In the genomic region with DNA sequence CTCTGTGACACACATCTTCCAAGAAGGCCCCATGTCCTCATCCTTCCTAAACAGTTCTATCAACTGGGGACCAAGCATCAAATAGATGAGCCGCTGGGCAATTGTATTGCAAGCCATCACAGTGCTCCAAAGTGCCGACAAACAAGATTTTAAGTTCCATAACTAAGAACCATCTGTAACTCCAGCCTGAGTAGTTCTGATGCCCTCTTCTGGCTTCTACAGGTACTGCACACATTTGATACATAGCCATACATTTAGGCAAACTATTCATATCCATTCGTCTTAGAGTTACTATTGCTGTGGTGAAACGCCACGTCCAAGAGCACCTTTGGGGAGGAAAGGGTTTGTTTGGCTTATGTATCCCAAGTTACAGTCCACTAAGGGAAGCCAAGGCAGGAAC, we compare ENCODE assay signal across 9 mouse cellular contexts. TPM values are rescaled to one million over a fixed set of nuclear protein-coding genes. Genes with fewer than 3 reads are reported as not detected.
DNase-seq lines count a peak whose midpoint lies in the region; ATAC-seq and TF ChIP-seq lines count a peak whose summit lies in the region.
"Had no signal": no experiment of that assay in that cellular context is flagged by ENCODE, and none has a peak within 500 bp of the region (broad histone marks: within the 10 kb centered on the region; RNA-seq: fewer than 3 reads in every experiment).

No protein-coding gene starts in this region.

- H3K27ac ChIP-seq in layer of hippocampus, adult 2 months: no peak overlapping the region
- H3K27ac ChIP-seq: embryonic facial prominence, embryonic 12.5 days had no signal

- TF ChIP-seq CTCF in layer of hippocampus, adult 2 months (conservative IDR thresholded peaks at IDR 0.05): peak; percentile 68

- no peak overlapping the region for H3K4me3 ChIP-seq in layer of hippocampus, adult 2 months
- H3K4me3 ChIP-seq: embryonic facial prominence, embryonic 12.5 days had no signal

- peak; percentile 28 to 59 for DNase-seq in cerebellum, postnatal 10 days
- DNase-seq in cerebellum, adult 9-10 months: no peak
- DNase-seq in layer of hippocampus, adult 2 months (ENCODE audit: low spot score in 2 of 2): no peak
- no peak for DNase-seq in layer of hippocampus, postnatal 25 days (ENCODE audit: extremely low spot score in 1 of 2, low spot score in 1 of 2)
- peak; percentile 73 for DNase-seq in ZHBTc4 (ENCODE audit: low read depth, low spot score)
- no peak for DNase-seq in gastrocnemius, adult 18-20 months (ENCODE audit: low spot score)
- DNase-seq in urinary bladder, adult 18-20 months (ENCODE audit: low spot score in 2 of 2): no peak

- ATAC-seq in neutrophil, adult 5-6 weeks (ENCODE audit: extremely low read depth, insufficient number of reproducible peaks, low FRiP score, poor library complexity, severe bottlenecking): peak; percentile 45; the same call in 1 of the 2 replicates

RNA-seq across cellular contexts. Expression of a gene that starts 30.0 kb away (rescaled TPM):
- 10 to 100 TPM; 78.9 to 80.6 TPM for total RNA-seq in layer of hippocampus, adult 2 months (2021)
- total RNA-seq in layer of hippocampus, postnatal 25 days (2021): 10 to 100 TPM; 73.8 to 73.9 TPM
- total RNA-seq in neutrophil, adult 5-6 weeks (2017): 82.9 and 114 TPM in 2 replicates
- total RNA-seq in gastrocnemius, adult 18-20 months (2021): 10 to 100 TPM; 75.9 to 97.2 TPM

RNA-seq across cellular contexts. Expression of a gene that starts 36.7 kb away (rescaled TPM):
- 10 to 100 TPM; 39.3 to 44.1 TPM for total RNA-seq in layer of hippocampus, adult 2 months (2021)
- total RNA-seq in layer of hippocampus, postnatal 25 days (2021): 10 to 100 TPM; 37.0 to 41.3 TPM
- total RNA-seq in neutrophil, adult 5-6 weeks (2017): 153 and 166 TPM in 2 replicates
- 10 to 100 TPM; 13.9 to 22.0 TPM for total RNA-seq in gastrocnemius, adult 18-20 months (2021)

RNA-seq across cellular contexts. Expression of a gene that starts 54.6 kb away (rescaled TPM):
- total RNA-seq in layer of hippocampus, adult 2 months (2021): 1 to 10 TPM; 6.9 to 9.9 TPM
- total RNA-seq in layer of hippocampus, postnatal 25 days (2021): 10 to 100 TPM; 12.7 to 13.4 TPM
- total RNA-seq in neutrophil, adult 5-6 weeks (2017): not detected in 2 replicates
- total RNA-seq in gastrocnemius, adult 18-20 months (2021): 10 to 100 TPM; 54.2 to 76.9 TPM

Comparison
In these comparisons a context has a peak if more than half of its experiments do, and no peak if none do; other contexts are left out.
1. DNase-seq: peak in cerebellum, postnatal 10 days (2 of 2) and ZHBTc4 (single experiment); none in cerebellum, adult 9-10 months (single experiment), layer of hippocampus, adult 2 months (0 of 2), layer of hippocampus, postnatal 25 days (0 of 2), gastrocnemius, adult 18-20 months (single experiment) and urinary bladder, adult 18-20 months (0 of 2).